ENCODE assay signal across 28 mouse cellular contexts in genomic region chr17:28613096-28613495, GRCm38 (mm10). TPM values are rescaled to one million over a fixed set of nuclear protein-coding genes. Genes with fewer than 3 reads are reported as not detected.
"Had no signal": no experiment of that assay in that cellular context is flagged by ENCODE, and none has a peak within 500 bp of the region (broad histone marks: within the 10 kb centered on the region; RNA-seq: fewer than 3 reads in every experiment).

No protein-coding gene starts in this region.

- DNase-seq: kidney, adult 2 months; kidney, postnatal 10 days; kidney, postnatal 36 days; layer of hippocampus, postnatal 36 days; liver, embryonic 13.5 days; lung, adult 2 months; lung, postnatal 14 days; lung, postnatal 4 days; midbrain, embryonic 14.5 days; right cerebral cortex, adult 18-20 months; right cerebral cortex, postnatal 14 days; right cerebral cortex, postnatal 4 days; spleen, adult 18-20 months had no signal

- H3K27me3 ChIP-seq: kidney, embryonic 15.5 days; liver, embryonic 13.5 days; neural tube, embryonic 12.5 days; neural tube, embryonic 15.5 days had no signal

- H3K9me3 ChIP-seq: kidney, embryonic 15.5 days; liver, embryonic 13.5 days; neural tube, embryonic 12.5 days; neural tube, embryonic 15.5 days had no signal

- H3K4me2 ChIP-seq: kidney, embryonic 15.5 days; liver, embryonic 13.5 days; midbrain, embryonic 11.5 days; neural tube, embryonic 12.5 days; neural tube, embryonic 15.5 days had no signal

- H3K4me3 ChIP-seq: kidney, embryonic 15.5 days; left cerebral cortex, adult 2 months; liver, embryonic 13.5 days; neural tube, embryonic 12.5 days; neural tube, embryonic 15.5 days had no signal

- H3K4me1 ChIP-seq: neural tube, embryonic 12.5 days had no signal

- H3K9ac ChIP-seq: kidney, embryonic 15.5 days; liver, embryonic 13.5 days; neural tube, embryonic 12.5 days; neural tube, embryonic 15.5 days had no signal

- ATAC-seq: intestine, postnatal 0 days had no signal

- H3K27ac ChIP-seq: kidney, embryonic 15.5 days; left cerebral cortex, adult 2 months; liver, embryonic 13.5 days; neural tube, embryonic 12.5 days; neural tube, embryonic 15.5 days had no signal

RNA-seq across cellular contexts. Expression of gene Lhfpl5, which starts 37.7 kb away (rescaled TPM):
- total RNA-seq: liver, adult 2 months; megakaryocyte progenitor cell, adult 5-6 weeks; megakaryocyte-erythroid progenitor cell, adult 5-6 weeks had no signal
- polyA plus RNA-seq: liver, adult 2 months; liver, embryonic 13.5 days; lung, adult 2 months had no signal

RNA-seq across cellular contexts. Expression of gene Clps, which starts 52.5 kb away (rescaled TPM):
- total RNA-seq: layer of hippocampus, adult 8-10 months; layer of hippocampus, postnatal 10 days; layer of hippocampus, postnatal 36 days; left cerebral cortex, adult 2 months; left cerebral cortex, postnatal 10 days; left cerebral cortex, postnatal 36 days; megakaryocyte progenitor cell, adult 5-6 weeks; megakaryocyte-erythroid progenitor cell, adult 5-6 weeks; midbrain, postnatal 0 days had no signal
- polyA plus RNA-seq: limb, embryonic 11.5 days; midbrain, embryonic 11.5 days; midbrain, embryonic 14.5 days; midbrain, postnatal 0 days; neural tube, embryonic 12.5 days; neural tube, embryonic 15.5 days had no signal
